Mouse (Mus musculus) embryo, embryonic 11.5 days (tissue): Measurements from ENCODE around the gene Akap1.
"Not testable (repeated sequence)": the region's sequence is repeated elsewhere in the genome, so short reads cannot be mapped to it uniquely, and the experiment has no call there.

ENCODE experiments used
- DNase-seq: peaks from one replicate; pipeline ENCODE4 v3.0.0-alpha.2; 2012; ENCODE audit warnings: low read depth, low spot score

Gene Akap1

DNA sequence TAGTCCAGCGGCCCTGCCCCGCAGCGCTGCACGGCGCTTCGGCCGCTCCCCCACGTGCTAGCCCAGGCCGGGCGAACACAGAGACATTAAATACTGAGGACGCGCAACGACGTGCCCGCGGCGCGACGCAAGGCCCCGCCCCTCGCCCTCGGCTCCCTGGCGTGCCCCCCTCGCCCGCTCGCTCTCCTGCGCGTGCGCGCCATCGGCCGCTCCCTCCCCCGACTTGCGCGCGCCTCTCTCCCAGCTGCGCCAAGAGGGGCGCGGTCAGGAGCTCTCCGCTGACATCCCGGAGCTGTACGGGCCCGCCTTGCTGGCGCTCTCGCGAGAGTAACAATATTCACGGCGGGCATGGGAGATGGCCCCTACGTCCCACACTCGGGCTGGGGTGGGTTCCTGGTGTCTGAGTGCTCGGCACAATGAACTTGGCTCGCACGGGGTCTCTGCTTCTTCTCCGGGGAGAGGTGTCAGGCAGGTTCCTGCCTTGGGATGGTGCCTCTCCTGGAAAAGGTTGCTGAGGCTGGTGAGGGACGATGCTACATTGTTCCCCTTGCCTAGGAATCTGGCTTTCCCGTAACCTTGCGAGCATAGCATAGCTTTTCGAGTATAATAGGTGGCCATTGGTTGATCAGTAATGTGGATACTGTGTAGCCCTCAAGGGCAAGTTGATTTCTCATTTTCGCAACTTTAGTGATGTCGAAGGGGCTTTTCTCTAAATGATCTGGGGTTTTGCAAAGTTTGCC, at the start of gene Akap1:
Gene Akap1 (minus strand): TSS at position 129 of the 740 bp plus-strand sequence.
- peak; percentile 96 for DNase-seq

DNA sequence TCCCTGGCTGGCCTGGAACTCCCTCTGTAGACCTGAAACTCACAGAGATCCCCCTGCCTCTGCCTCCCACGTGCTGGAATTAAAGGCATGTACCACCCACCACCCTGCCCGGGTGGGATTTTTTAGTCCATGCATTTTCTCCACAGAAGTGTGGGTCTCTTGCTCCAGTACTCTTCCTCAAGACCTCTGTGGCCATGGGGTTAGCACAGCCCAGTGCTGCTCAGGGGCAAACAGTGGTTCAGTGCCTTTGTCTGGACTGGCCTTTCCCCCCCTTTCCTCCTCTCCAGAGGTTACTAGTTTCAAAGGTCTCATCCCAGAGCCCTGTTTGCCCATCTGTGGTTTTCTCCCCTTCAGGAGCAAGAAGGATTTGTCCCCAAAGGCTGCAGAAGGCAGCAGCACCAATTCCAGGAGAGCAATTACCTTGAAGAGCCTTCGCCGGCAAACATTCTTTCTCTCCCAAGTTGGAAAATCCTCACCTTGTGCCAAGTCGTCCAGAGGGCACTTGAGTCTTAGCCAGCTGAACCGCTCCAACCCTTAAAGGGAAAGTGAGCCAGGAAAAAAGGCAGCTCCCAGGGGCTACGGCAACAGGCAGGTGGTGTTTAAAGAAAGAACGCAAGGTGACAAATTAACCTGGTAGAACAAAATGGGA, 45.1 kb upstream of the Akap1 start:
- DNase-seq, result no peak

DNA sequence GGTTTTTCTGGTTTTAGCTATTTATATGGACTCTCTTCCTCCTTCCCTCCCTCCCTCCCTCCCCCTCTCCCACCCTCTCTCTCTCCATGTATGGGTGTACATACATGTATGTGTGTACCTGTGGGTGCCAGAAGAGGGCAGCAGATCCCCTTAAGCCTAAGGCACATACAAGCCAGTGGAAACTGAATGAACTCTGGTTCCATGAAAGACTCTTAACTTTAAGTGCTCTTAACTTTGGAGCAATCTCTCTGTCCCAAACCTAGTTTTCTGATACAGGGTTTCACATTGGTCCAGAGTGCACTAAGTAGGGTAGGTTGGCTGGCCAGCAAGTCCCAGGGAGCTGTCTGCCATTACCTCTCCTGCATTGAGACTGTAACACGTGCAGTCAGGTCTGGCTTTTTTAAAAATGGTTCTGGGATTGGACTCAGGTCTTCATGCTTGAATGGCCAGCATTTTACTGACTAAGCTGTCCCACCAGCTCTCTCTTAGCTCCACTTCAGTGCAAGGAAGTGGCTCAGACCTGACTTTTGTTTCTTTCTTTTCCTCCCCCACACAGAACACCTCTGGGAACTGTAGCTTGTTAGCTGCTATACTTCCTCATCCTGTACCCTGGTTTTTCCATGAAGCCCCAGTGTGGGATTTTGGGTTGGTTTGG, 44.3 kb upstream of the Akap1 start:
- peak; percentile 5 for DNase-seq

DNA sequence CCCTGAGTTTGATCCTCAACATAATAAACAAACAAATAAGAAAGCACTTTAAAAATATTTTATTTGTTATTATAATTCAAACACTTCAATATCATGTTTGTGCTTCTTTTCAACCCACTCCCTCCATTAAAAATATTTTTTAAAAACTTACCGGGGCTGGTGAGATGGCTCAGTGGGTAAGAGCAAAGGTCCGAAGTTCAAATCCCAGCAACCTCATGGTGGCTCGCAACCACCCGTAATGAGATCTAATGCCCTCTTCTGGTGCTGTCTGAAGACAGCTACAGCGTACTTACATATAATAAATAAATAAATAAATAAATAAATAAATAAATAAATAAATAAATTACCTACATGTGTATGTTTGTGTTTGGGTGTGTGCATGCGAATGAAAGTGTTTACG, 43.5 kb upstream of the Akap1 start:
- no peak for DNase-seq

DNA sequence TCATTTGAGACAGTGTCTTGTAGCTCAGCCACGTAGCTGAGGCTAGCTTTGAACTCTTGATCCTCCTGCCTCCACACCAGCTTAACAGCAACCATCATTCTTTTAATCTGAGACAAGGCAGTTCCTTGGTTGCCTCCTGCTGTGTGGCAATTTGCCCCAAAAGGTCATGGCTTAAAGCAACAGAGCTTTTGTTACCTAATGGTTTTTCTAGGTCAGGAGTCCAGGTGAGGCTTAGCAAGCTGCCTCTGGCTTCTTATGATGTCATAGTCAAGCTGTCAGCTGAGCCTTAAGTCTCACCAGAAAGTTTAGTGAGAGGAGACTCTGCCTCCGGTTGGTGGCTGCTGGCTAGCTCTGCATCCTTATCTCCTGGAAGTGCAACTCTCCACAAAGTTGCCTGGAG, 41.2 kb upstream of the Akap1 start:
- DNase-seq, result no peak

DNA sequence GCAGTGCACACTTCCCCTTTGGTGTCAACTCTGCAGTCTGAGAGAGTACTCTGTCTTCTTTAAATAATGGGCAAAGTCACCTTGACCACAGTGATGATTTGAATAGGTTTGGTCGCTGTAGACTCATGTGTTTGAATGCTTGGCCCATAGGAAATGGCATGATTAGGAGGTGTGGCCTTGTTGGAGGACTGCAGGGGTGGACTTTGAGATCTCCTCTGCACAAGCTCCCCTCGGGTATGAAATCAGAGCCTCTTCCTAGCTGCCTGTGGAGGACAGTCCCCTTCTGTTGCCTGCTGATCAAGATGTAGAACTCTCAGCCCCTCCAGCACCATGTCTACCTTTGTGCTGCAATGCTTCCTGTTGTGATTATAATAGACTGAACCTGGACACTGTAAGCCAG, 39.7 kb upstream of the Akap1 start:
- no peak for DNase-seq

DNA sequence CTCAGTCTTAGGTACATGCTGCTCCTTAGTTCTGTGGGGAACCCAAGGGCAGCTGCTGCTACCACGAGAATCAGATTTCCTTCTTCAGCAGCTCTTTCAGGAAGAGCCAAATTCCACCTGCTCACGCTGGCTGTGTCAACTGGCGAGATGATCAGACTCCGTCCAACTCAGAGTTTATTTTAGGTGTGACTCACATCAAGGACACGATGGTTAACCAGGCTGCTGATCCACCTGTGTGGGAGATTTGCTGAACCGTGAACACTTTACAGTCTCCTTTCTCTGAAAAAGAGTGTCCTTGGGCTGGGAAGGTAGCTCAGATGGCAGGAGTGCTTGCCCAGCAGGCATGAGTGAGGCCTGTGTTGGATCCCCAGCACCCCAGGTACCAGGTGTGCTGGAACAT, 38.4 kb upstream of the Akap1 start:
- DNase-seq, result no peak

DNA sequence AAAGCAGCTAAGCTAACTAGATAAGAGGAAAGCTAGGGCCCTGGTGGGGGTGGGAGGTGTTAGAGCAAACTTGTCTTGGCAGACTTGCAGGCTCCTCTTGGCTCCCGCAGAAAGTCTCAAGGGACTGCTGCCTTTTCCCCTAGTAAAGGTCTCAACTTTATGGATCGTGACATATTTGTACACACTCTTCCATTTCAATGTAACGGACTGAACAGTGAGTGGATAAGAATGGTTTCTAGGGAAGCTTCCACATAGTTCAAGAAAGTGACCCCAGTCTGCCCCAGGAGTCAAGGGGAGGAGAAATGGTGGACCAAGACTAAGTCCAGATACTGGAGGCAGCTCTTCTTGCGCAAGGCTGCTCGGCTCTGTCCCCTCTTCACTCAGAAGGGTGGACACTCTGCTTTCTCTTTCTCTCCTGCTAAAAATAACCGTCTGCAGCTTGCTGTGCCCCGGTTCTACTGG, 37.0 kb upstream of the Akap1 start:
- DNase-seq, result no peak

DNA sequence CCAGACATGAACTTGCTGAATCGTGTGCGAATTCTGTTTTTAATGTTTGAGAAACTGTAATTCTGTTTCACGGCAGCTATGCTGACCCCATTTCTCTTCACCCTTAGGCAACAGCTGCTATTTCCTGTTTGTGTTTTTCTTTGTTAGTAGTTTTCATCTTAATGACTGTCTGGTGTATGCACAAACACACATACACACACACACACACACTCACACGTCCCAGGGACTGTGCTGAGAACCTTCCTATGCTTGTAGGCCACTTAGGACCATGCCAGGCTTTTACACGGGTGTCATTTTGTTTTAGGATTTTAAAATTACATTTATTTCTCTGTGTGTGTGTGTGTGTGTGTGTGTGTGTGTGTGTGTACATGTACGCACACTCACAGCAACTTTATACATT, 35.2 kb upstream of the Akap1 start:
- DNase-seq, result no peak

DNA sequence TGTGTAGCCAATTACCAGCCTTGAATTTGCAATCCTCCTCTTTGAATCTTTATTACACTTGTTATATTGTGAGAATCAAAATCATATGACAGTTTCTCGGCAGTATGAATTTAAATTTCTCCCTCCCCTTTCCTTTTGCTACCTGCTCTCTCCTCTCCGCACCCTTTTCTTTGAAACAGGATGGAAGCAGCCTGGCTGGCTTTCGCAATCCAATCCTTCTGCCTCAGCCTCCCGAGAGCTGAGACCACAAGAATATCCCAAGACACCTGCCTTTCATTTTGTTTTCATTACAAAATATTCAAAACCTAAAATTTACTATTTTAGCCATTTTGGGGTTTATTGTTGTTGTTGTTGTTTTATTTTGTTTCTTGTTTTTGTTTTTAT, 34.0 kb upstream of the Akap1 start:
- DNase-seq, result no peak

DNA sequence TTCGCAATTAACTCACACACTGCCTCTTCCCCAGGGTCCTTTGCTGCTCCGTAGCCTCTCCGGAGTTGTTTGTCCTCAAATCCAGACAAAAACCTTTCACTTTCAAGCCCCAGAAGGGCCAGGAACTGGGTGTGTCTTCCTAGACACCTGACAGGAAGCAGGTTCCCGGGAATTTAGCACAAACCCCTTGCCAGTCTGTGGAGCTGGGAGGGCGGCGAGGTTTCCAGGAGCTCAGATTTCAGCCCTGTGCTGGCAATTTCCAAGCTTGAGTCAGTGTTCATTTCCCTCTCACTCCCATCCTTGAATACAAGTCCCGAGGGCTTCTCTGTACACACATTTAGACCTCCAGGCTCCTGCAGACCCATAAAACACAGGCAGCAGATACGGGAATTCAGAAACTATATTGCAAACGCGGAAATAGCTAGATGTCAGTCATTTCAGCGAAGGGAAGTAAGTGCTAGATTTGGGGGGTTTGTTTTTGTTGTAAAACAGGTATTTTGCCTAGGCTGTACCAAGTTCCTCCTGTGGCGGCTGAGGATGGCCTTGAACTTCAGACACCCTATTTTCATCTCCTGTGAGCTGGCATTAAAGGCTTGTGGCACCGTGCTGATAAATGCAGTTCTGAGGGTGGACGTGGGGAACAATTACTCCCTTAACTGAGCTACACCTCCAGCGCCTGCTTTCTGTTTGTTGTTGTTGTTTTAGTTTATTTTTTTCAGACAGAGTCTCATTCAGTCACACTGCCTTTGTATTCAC, 33.4 kb upstream of the Akap1 start:
- DNase-seq, result no peak

DNA sequence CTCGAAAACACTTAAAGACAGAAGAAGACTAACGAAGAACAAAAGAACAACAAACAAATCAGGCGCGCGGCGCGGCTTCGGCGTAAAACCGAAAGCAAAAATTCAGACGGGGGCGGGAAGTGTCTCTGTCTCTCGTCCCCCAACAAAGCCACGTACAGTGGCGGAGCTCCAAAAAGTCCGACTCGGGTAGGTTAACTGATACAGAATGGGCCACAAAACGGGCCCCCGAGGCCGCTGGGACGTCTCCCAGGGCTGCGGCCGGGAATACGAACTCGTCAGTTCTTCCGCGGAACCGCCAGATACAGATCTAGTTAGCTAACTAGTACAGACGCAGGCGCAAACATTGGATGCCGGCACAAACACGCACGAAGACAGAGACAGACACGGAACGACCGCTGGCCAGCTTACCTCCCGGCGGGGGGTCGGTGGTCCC, 31.4 kb upstream of the Akap1 start:
- not testable (repeated sequence) for DNase-seq

DNA sequence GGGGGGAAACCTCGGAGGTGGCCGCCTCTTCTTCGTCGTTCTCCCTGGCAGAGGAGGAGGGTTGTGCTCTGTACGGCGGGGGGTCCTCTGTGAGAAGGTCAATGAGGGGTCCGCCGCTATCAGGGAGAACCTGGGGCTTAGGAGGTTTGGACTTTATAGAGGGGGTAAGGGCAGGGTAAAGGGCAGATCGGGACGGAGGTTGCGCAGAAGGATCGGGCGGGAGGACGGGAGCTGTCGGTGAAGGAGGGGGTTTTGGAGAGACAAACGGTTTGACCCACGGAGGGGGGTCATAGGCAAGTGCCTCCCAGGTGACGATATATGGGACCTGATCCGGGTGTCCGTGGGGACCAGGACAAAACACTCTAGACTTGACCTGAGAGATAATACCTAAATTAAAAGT, 30.8 kb upstream of the Akap1 start:
- DNase-seq, result not testable (repeated sequence)

DNA sequence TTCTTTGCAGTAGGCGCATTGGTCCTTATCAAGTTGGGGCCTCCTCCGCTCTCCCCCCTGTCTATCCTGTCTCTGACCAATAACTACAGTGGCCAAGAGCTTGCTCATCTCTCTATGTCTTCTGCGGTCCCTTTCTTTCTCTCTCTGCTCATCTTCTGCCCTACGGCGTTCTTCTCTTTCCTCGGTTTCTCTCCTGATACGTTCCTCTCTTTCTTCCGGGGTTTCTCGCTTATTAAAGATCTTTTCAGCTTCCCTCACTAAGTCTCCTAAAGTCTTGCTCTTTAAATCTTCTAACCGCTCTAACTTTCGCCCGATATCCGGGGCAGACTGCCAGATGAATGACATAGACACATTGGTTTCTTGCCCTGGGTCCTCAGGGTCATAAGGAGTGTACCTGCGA, 29.9 kb upstream of the Akap1 start:
- not testable (repeated sequence) for DNase-seq

DNA sequence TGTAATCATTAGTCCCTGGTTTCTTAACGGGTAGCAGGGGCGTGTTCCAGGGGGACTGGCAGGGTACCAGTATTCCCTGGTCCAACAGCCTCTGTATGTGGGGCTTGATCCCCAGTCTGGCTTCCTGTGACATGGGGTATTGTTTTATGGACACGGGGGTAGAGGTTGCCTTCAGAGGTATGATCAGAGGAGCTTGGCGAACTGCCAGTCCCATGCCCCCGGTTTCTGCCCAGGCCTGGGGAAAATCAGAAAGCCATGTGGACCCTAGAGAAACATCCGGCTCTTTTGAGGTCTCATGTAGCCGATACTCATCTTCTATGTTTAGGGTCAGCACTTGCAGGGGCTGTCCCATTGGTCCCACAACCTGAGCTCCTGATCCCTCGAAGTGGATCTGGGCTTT, 29.1 kb upstream of the Akap1 start:
- not testable (repeated sequence) for DNase-seq

DNA sequence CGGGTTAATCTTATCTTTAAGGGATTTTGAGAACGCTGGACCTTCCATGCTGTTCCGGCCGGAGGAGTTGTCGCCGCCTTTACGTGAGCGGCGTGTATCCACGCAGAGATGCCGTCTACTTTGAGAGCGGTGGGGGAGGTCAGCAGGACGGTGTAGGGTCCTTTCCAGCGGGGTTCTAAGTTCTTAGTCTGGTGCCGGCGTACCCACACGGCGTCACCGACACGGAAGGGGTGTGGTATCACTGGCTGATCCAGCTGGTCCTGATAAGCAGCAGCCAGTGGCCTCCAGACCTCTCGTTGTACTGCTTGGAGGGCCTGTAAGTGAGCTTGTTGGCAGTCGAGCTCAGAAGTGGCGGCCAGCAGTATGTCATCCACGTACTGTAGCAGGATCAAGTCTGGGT, 28.4 kb upstream of the Akap1 start:
- not testable (repeated sequence) for DNase-seq

DNA sequence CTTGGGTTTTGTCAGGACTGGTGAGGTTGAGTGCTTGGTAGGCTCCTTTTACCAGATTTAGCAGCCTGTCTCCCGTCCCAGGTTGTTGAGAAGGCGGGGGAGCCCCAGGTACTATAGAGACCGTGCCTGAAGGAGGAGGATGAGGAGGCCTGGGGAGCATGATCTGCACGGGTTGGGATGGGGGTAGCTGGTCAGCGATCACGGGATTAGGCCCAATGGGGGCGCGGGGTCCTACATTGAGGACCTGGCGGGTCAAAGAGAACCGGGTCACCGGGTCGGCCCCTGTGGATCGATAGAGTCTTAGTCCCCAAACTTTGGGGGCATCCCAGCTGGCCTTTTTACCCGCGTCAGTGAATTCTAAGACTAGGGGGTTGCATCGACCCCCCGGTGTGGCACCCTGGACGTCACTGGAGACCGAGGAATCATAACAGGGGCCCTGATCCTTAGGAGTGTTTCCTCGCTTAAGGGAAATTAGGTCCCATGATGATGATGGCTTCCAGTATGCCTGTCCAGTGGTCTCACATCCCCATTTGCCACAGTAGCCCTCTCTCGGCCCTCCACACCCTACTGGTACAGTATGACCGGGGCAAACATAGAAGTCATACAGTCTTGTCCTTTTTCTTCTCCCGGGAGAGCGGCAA, 27.7 kb upstream of the Akap1 start:
- DNase-seq, result not testable (repeated sequence)

DNA sequence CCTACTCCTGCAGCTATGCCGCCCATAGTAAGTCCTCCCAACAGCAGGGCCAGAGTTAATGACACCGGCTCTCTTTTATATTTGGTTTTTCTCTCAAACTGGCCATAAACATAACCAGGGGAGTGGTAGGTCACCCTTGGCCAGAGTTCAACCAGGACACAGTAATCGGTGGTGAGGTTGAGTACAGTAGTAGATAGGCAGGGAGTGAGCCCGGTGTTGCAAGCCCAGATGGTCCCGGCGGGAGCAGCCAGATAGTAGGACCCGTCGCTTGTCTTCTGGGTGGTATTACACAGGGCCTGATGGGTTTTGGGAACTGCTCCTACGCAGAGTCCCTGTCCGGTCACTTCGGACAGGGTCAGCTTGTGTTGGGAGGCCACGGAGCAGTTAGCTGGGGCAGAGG, 27.1 kb upstream of the Akap1 start:
- not testable (repeated sequence) for DNase-seq

DNA sequence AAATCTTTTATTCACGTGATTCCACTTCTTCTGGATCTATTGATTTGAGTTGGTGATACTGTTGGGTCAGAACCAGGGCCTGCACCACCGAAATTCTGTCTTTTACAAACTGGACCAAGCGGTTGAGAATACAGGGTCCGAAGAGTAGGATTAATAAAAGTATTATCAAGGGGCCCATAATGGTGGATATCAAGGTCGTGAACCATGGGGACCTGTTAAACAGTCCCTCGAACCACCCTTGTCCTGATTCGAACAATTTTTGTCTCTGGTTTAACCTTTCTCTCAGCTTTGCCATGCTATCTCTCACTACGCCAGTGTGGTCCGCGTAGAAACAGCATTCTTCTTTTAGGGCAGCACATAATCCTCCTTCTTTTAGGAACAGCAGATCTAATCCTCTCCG, 26.5 kb upstream of the Akap1 start:
- DNase-seq, result not testable (repeated sequence)

DNA sequence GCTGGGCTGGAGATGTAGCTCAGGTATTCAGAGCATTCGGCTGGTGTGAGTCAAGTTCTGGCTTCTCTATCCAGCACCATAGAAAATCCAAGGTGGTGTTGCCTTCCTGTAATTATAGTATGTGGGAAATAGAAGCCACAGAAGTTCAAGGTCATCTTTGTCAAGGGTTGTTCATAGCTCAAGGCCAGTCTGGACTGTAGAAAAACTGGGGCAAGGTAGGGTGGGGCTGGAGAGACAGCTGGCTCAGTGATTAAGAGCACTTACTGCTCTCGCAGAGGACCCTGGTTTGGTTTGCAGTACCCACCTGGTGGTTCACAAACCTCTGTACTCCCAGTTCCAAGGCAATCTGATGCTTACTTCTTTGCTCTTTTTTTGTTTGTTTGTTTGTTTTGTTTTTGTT, 24.6 kb upstream of the Akap1 start:
- DNase-seq, result no peak

DNA sequence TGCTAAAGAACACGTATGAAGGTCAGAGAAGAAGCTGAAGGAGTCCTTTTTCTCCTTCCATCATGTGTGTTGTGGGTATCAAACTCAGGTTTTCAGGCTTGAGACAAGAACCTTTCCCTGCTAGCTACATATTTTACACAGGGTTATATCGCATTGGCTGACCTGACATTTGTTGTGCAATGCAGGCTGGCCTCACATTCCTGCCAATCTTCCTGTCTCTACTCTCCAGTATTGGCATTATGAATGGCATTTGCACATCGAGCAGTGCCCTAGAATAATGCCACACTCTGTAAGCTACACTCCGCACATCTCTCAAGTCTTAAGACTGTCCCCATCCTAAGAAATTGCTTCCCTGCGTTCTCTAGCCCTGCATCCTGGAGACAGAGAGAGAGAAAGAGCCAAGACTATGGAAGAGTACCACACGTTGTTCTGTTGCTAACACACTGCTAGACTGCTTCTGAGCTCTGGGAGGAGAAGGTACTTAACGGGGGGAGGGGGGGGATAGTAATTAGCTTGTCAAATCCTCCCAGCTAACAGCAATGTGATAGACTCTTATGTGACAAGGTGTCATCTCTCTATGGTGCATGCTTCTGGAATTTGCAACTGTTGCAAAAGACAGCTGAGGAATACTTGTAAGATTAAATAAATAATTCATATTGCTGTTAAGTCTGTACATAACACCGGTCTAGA, 20.1 kb upstream of the Akap1 start:
- DNase-seq, result no peak
